ENCODE assay signal across 18 mouse cellular contexts in genomic region chr2:49657666-49658065, GRCm38 (mm10).
"Had no signal": no experiment of that assay in that cellular context is flagged by ENCODE, and none has a peak within 500 bp of the region (broad histone marks: within the 10 kb centered on the region; RNA-seq: fewer than 3 reads in every experiment).

No protein-coding gene starts in this region.

- H3K9ac ChIP-seq: lung, embryonic 14.5 days; midbrain, embryonic 12.5 days; neural tube, embryonic 13.5 days; neural tube, embryonic 15.5 days had no signal

- DNase-seq: lung, embryonic 14.5 days; lung, postnatal 10 days; lung, postnatal 4 days; midbrain, embryonic 14.5 days; retina, postnatal 1 day; right cerebral cortex, adult 18-20 months; right cerebral cortex, postnatal 25 days; right cerebral cortex, postnatal 4 days; spleen, adult 18-20 months; thymus, adult 18-20 months; thymus, postnatal 14 days; thymus, postnatal 36 days had no signal

- H3K36me3 ChIP-seq: neural tube, embryonic 13.5 days; neural tube, embryonic 15.5 days had no signal

- H3K4me2 ChIP-seq: lung, embryonic 14.5 days; midbrain, embryonic 12.5 days; neural tube, embryonic 13.5 days; neural tube, embryonic 15.5 days had no signal

- H3K4me3 ChIP-seq: midbrain, embryonic 10.5 days; midbrain, embryonic 12.5 days; myocyte; neural tube, embryonic 13.5 days; neural tube, embryonic 15.5 days had no signal

- ATAC-seq: midbrain, embryonic 16.5 days had no signal

- H3K27ac ChIP-seq: midbrain, embryonic 10.5 days; midbrain, embryonic 12.5 days; neural tube, embryonic 13.5 days; neural tube, embryonic 15.5 days had no signal

- H3K27me3 ChIP-seq: midbrain, embryonic 12.5 days; neural tube, embryonic 13.5 days; neural tube, embryonic 15.5 days had no signal

- H3K9me3 ChIP-seq: midbrain, embryonic 10.5 days; midbrain, embryonic 12.5 days; neural tube, embryonic 13.5 days; neural tube, embryonic 15.5 days had no signal
